In genomic region chr19:34551981-34552380, GRCm38 (mm10) we compare ENCODE assay signal across 8 mouse cellular contexts. TPM values are rescaled to one million over a fixed set of nuclear protein-coding genes. Genes with fewer than 3 reads are reported as not detected.
DNase-seq lines count a peak whose midpoint lies in the region; ATAC-seq lines count a peak whose summit lies in the region.

No protein-coding gene starts in this region.

- WGBS in heart, embryonic 10.5 days: 50% methylated on average over 5 of the region's 5 CpGs

- peaks cover 52% of the 10 kb centered on the region for H3K4me1 ChIP-seq in megakaryocyte, embryonic 14.5 days
- H3K4me1 ChIP-seq in heart, embryonic 10.5 days: peaks cover 19% of the 10 kb centered on the region

- no peak for DNase-seq in heart, embryonic 10.5 days (ENCODE audit: low spot score)
- peak; percentile 51 for DNase-seq in kidney, postnatal 25 days
- peak; percentile 67 for DNase-seq in skeletal muscle tissue, adult 2 months (ENCODE audit: low read depth, low spot score)
- DNase-seq in urinary bladder, postnatal 4 days (ENCODE audit: low spot score in 2 of 2): no peak
- DNase-seq in spleen, adult 18-20 months: no peak

- H3K27me3 ChIP-seq in megakaryocyte, embryonic 14.5 days (replicated peaks): no peaks in the 10 kb centered on the region
- H3K27me3 ChIP-seq in heart, embryonic 10.5 days (ENCODE audit: insufficient read depth, poor library complexity, severe bottlenecking): no peaks in the 10 kb centered on the region

- H3K4me3 ChIP-seq in megakaryocyte, embryonic 14.5 days (replicated peaks): peak overlapping the region; percentile 83
- no peak overlapping the region for H3K4me3 ChIP-seq in heart, embryonic 10.5 days

- peaks cover 20% of the 10 kb centered on the region for H3K36me3 ChIP-seq in megakaryocyte, embryonic 14.5 days (replicated peaks; ENCODE audit: low read length)
- no peaks in the 10 kb centered on the region for H3K36me3 ChIP-seq in heart, embryonic 10.5 days

- no peak for ATAC-seq in megakaryocyte, adult 5-6 weeks (ENCODE audit: poor library complexity, severe bottlenecking)
- no peak for ATAC-seq in activated CD4-positive, CD25-positive, alpha-beta regulatory T cell, adult 4 months

- H3K9me3 ChIP-seq in megakaryocyte, embryonic 14.5 days: peaks cover 8% of the 10 kb centered on the region; the same call in 1 of the 2 replicates
- H3K9me3 ChIP-seq in heart, embryonic 10.5 days: no peaks in the 10 kb centered on the region

- H3K27ac ChIP-seq in heart, embryonic 10.5 days: peak overlapping the region; percentile 52

RNA-seq across cellular contexts. Expression of gene Ifit2, which starts 1.5 kb away (rescaled TPM):
- polyA plus RNA-seq in megakaryocyte, embryonic 14.5 days (2012; ENCODE audit: insufficient read depth, low replicate concordance): 0.25 TPM in 1 of 2 replicates, not detected in the other
- total RNA-seq in megakaryocyte, adult 5-6 weeks (2015): 10.1 and 10.2 TPM in 2 replicates
- 20.2 and 21.2 TPM in 2 replicates for total RNA-seq in megakaryocyte, adult 5-6 weeks (2017)
- polyA plus RNA-seq in heart, embryonic 10.5 days (2016; fragmentation: Nextera tagmentation; extraction: Ambion mirVana): 4.7 and 5.3 TPM in 2 replicates
- 10 to 100 TPM; 25.6 to 26.6 TPM for polyA plus RNA-seq in activated CD4-positive, CD25-positive, alpha-beta regulatory T cell, adult 4 months (2017; shearing (Covaris generic))

RNA-seq across cellular contexts. Expression of gene Lipa, which starts 24.7 kb away (rescaled TPM):
- 1.4 TPM in 1 of 2 replicates, not detected in the other for polyA plus RNA-seq in megakaryocyte, embryonic 14.5 days (2012; ENCODE audit: insufficient read depth, low replicate concordance)
- 119 and 136 TPM in 2 replicates for total RNA-seq in megakaryocyte, adult 5-6 weeks (2015)
- total RNA-seq in megakaryocyte, adult 5-6 weeks (2017): 69.1 and 73.0 TPM in 2 replicates
- 32.3 and 39.3 TPM in 2 replicates for polyA plus RNA-seq in heart, embryonic 10.5 days (2016; fragmentation: Nextera tagmentation; extraction: Ambion mirVana)
- 100 to 1,000 TPM in 1 of 2 experiments, 10 to 100 TPM in 1; 98.8 to 105 TPM for polyA plus RNA-seq in activated CD4-positive, CD25-positive, alpha-beta regulatory T cell, adult 4 months (2017; shearing (Covaris generic))

RNA-seq across cellular contexts. Expression of gene Ifit3, which starts 31.4 kb away (rescaled TPM):
- 1.9 TPM in 1 of 2 replicates, not detected in the other for polyA plus RNA-seq in megakaryocyte, embryonic 14.5 days (2012; ENCODE audit: insufficient read depth, low replicate concordance)
- 22.6 and 25.4 TPM in 2 replicates for total RNA-seq in megakaryocyte, adult 5-6 weeks (2015)
- 33.0 and 34.0 TPM in 2 replicates for total RNA-seq in megakaryocyte, adult 5-6 weeks (2017)
- 0.16 and 0.21 TPM in 2 replicates for polyA plus RNA-seq in heart, embryonic 10.5 days (2016; fragmentation: Nextera tagmentation; extraction: Ambion mirVana)
- 10 to 100 TPM; 42.8 to 58.3 TPM for polyA plus RNA-seq in activated CD4-positive, CD25-positive, alpha-beta regulatory T cell, adult 4 months (2017; shearing (Covaris generic))

RNA-seq across cellular contexts. Expression of gene Ifit1bl1, which starts 49.8 kb away (rescaled TPM):
- 0.06 TPM in 1 of 2 replicates, not detected in the other for polyA plus RNA-seq in megakaryocyte, embryonic 14.5 days (2012; ENCODE audit: insufficient read depth, low replicate concordance)
- total RNA-seq in megakaryocyte, adult 5-6 weeks (2015): 4.7 and 5.2 TPM in 2 replicates
- 5.7 and 6.4 TPM in 2 replicates for total RNA-seq in megakaryocyte, adult 5-6 weeks (2017)
- polyA plus RNA-seq in heart, embryonic 10.5 days (2016; fragmentation: Nextera tagmentation; extraction: Ambion mirVana): 0.94 and 1.1 TPM in 2 replicates
- 10 to 100 TPM; 76.0 to 92.6 TPM for polyA plus RNA-seq in activated CD4-positive, CD25-positive, alpha-beta regulatory T cell, adult 4 months (2017; shearing (Covaris generic))

RNA-seq across cellular contexts. Expression of gene Ifit3b, which starts 55.8 kb away (rescaled TPM):
- polyA plus RNA-seq in megakaryocyte, embryonic 14.5 days (2012; ENCODE audit: insufficient read depth, low replicate concordance): 1.2 TPM in 1 of 2 replicates, not detected in the other
- 4.7 and 5.1 TPM in 2 replicates for total RNA-seq in megakaryocyte, adult 5-6 weeks (2015)
- 4.2 and 5.1 TPM in 2 replicates for total RNA-seq in megakaryocyte, adult 5-6 weeks (2017)
- 0.07 TPM in 1 of 2 replicates, not detected in the other for polyA plus RNA-seq in heart, embryonic 10.5 days (2016; fragmentation: Nextera tagmentation; extraction: Ambion mirVana)
- polyA plus RNA-seq in activated CD4-positive, CD25-positive, alpha-beta regulatory T cell, adult 4 months (2017; shearing (Covaris generic)): 10 to 100 TPM in 1 of 2 experiments, 1 to 10 TPM in 1; 6.8 to 10.8 TPM

Comparison
In these comparisons a context has a peak if more than half of its experiments do, and no peak if none do; other contexts are left out.
1. DNase-seq: peak in kidney, postnatal 25 days (2 of 2) and skeletal muscle tissue, adult 2 months (single experiment); none in heart, embryonic 10.5 days (single experiment), urinary bladder, postnatal 4 days (0 of 2) and spleen, adult 18-20 months (0 of 2).
2. RNA of gene Lipa, which starts 24.7 kb away (polyA plus RNA-seq): 98.8 to 105 TPM in activated CD4-positive, CD25-positive, alpha-beta regulatory T cell, adult 4 months and 32.3 to 39.3 TPM in heart, embryonic 10.5 days; 1.4 TPM in megakaryocyte, embryonic 14.5 days; every median in the first group is over 10 times any median in the second.
3. RNA of gene Ifit3, which starts 31.4 kb away (polyA plus RNA-seq): 42.8 to 58.3 TPM in activated CD4-positive, CD25-positive, alpha-beta regulatory T cell, adult 4 months; 1.9 TPM in megakaryocyte, embryonic 14.5 days and 0.16 to 0.21 TPM in heart, embryonic 10.5 days; every median in the first group is over 10 times any median in the second.